In the genomic region with DNA sequence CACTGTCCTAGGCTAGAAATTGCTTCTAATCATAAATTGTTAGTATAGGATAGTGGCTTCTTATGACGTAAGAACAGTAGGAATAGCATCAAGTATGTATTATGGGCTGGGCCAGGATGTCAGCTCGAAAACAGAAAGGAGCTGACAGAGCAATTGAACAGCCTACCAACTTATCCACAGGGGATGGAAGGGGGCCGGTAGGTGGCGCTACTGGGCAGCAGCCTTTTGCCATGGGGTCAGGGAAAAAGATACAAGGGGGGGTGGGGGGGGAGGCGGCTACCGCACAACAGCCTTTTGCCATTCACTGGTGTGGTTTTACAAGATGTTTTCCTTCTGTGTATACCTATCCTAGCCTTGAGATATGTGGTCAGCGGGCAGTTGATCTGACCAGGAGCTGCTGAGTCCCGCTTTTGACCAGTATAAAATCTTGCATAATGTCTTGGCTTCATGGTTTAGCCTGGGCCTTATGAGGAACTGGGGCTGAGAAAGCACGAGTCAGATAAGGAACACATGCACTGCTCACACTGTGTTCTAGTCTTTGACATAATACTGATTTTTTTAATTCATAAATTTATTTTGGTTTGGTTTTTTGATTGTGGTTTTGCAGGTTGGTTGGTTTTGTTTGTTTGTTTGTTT, we compare ENCODE assay signal across 1 mouse cellular context.
TF ChIP-seq lines count a peak whose summit lies in the region.

No protein-coding gene starts in this region.

TF ChIP-seq in MEL, 35 proteins besides CTCF, POLR2A, EP300 and RAD21:
- TF ChIP-seq MAFK (IDR thresholded peaks at IDR 0.05; ENCODE audit: borderline replicate concordance, low read depth, low read length) (no peak), SMC3 (IDR thresholded peaks at IDR 0.05; ENCODE audit: low read depth, low read length) (peak; percentile 35), MYC (IDR thresholded peaks at IDR 0.05; ENCODE audit: low read depth, low read length) (peak; percentile 44; the same call in 1 of the 2 replicates)
